Mouse (Mus musculus): ENCODE measurements around the gene Polr3g.

Gene Polr3g

DNA sequence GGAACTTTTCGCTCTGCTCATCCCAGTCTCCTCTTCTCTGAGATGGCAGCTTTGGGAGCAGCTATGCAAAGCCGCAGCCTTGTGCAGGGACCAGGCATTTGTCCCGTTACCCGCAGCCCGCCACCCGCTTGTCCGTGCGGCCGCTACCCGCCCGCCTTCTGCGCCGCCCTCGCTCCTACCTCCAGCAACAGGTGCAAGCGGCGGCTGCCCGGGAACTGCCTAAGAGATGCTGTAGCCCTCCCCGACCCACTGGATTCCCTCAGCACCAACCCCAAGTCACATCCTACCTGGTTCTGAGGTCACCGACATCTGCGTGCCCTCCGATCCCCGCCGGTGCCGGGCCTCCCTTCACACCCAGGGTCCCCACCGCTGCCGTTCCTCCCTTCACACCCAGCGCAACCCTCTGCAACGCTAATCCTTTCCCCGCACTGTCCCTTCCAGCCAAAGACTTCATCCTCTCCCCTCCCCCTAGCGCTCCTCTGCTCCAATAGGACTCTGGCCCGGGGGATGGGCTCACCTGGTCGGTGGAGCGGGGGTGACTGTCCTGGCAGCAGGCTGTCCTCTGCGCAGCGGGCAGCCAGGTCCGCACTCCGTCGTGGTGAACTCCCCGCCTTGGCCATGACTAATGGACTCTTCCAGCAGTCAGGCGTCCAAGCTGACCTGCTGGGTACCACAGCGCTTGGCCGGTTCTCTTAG, 77.9 kb downstream of the Polr3g start, which contains the start of gene Adgrv1:
Adgrv1 (minus strand) TSS at position 435 of the 696 bp plus-strand sequence.
- in situ Hi-C loops (cut with MboI, MseI) = loop anchor here in 1 of 2 experiments (25.0 kb wide), 1 partner anchor 771 kb away; no protein-coding TSS in a partner anchor

DNA sequence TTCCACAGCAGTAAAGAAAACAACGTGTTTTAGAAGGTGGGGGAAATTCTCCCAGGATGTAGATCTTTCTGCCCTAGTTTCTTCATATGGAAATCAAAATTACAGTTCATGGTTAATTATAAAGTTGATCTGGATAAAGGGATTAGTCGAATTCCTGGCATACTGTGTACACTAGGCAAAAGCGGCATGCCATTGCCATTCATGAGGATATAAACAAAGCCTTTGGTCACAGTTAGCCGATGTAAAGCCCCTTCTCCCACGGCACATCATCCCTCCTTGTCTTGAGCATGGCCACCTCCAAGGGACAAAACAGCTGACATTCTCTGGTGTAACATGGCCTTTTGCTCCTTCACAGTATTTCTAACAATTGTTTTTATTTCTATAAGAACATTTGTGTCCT, 80.2 kb downstream of the Polr3g start:
- in situ Hi-C loops (cut with MboI, MseI) = loop anchor here in 1 of 2 experiments (25.0 kb wide), 1 partner anchor 768 kb away; no protein-coding TSS in a partner anchor

DNA sequence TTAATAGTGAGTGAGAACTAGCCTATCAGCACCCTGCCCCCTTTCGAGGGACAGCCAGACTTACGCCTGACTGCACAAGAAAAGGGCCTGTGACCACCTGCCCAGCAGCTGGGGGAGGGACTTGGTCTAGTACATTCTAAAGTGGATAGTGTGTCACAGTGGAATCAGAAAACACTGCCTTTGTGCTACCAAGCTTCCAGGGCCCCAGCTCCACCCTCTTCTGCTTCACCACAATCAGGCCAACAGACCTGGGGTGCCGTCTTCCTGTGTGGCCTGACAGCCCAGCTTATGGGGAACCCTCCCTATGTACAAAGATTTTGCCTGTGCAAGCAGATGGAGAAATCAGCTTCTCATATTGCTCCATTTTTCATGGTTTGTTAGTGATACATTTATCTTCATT, 81.4 kb downstream of the Polr3g start:
- in situ Hi-C loops (cut with MboI, MseI) = loop anchor here in 1 of 2 experiments (25.0 kb wide), 1 partner anchor 767 kb away; no protein-coding TSS in a partner anchor

DNA sequence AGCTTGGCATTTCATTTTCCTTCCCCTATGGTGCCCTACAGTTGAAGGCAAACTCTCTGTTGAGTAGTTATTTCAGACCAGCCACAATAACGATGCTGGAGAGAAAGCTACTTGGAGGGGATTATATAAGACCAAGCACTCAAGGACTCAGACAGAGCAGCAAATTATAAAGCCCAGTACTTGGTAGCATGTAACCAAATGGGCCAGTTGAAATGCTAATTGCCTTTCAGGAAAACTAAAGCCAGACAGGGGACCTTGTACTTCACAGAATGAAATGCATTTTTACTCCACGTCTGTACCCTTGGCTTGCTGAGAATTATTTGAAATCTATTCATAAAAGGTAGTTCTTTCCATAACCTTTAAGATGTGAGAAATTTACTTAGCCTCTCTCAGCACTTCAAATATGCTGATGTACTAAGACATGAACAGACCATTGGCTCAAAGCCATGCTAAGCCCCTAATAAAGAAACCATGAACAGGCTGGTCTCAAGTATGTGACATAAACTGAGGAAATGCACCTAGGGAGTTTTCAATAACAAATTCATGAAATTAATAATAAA, 82.1 kb downstream of the Polr3g start:
- in situ Hi-C loops (cut with MboI, MseI) = loop anchor here in 1 of 2 experiments (25.0 kb wide), 1 partner anchor 766 kb away; no protein-coding TSS in a partner anchor

DNA sequence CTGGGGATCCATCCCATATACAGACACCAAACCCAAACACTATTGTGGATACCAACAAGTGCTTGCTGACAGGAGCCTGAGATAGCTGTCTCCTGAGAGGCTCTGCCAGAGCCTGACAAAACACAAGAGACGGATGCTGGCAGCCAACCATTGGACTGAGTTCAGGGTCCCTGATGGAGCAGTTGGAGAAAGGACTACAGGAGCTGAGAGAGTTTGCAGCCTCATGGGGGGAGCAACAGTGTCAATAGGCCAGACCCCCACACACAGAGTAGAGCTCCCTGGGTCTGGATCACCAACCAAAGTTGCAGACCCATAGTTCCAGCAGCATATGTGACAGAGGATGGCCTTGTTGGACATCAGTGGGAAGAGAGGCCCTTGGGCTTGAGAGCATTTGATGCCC, 83.0 kb downstream of the Polr3g start:
- in situ Hi-C loops (cut with MboI, MseI) = loop anchor here in 1 of 2 experiments (25.0 kb wide), 1 partner anchor 766 kb away; no protein-coding TSS in a partner anchor

All from T-helper 17 cell (primary cell).